Mouse (Mus musculus): ENCODE data around the gene Tspo. TPM values are rescaled to one million over a fixed set of nuclear protein-coding genes. Genes with fewer than 3 reads are reported as not detected.

Tspo gene
- total RNA-seq, 2 experiments from 2014 or later = 78.3 to 85.3 TPM

DNA sequence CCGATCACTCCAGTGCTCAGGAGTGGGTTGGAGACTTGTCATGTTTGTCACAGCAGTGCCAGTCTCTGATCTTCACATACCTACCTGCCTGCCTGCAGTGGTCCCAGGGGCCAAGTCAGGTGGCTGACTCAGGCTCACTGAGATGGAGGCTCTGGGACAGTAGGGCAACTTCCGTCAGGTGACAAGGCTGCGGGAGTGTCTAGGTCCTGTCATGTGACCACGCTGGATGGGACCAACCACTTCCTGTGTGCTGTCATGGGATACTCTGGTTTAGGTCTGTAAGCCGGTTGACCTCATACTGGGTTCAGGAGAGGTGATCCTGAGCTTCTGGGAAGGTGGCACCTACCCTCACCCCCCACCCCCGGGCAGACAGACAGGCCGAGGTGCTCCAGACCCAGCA is 17.4 kb upstream of the Tspo start:
- no peak for DNase-seq

DNA sequence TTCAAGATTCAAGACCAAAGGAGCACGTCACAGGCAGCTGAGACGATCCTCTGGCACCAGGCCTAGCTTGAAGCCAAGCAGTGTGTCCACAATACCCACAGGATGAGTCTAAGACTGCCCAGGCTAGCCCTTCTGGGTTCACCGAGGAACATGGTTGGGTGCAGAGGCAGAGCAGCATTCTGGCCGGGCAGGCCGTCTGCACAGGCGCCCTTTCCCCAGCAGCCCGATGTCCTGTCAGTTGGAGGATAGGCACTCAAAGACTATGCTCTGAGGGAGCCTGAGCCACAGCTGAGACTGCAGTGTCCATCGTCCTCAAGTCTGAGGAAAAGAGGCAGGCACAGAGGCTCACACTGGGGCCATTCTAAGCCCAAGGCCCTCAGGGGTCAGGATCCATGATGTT is 16.2 kb upstream of the Tspo start:
- DNase-seq = no peak

DNA sequence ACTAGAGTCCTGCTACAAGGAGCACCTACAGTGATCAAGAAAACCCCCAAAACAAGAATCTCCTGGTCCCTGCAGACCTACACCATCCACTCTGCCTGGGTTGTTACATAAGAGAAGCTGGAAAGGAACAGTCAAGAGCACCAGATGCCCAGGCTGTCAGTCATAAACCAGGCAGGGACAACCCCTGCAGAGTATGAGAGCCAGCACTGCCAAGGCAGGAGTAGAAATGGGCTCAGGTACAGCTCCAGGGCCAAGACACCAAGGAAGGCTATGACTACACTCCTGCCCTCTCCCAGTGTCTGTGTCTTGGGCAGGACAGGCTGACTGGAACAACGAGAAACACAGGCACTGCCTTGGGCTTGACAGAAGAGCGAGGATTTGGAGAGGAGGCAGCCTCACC is 13.3 kb upstream of the Tspo start:
- DNase-seq = no peak

DNA sequence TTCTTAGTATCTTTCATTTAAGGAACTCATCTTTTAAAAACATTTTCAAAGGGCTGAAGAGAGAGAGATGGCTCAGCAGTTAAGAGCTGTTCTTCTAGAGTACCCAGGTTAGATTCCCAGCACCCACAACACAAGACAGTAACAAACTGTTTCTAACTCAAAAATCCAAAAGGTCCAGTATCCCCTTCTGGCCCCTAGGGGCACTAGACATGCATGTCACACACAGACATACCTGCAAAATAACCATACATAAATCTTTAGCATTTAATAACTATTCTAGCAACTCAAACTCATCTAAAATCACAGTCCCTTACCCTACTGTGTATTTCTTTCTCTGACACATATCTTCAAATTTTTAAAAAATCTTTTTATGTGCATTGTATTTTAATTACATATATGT is 9.6 kb upstream of the Tspo start:
- DNase-seq = no peak

DNA sequence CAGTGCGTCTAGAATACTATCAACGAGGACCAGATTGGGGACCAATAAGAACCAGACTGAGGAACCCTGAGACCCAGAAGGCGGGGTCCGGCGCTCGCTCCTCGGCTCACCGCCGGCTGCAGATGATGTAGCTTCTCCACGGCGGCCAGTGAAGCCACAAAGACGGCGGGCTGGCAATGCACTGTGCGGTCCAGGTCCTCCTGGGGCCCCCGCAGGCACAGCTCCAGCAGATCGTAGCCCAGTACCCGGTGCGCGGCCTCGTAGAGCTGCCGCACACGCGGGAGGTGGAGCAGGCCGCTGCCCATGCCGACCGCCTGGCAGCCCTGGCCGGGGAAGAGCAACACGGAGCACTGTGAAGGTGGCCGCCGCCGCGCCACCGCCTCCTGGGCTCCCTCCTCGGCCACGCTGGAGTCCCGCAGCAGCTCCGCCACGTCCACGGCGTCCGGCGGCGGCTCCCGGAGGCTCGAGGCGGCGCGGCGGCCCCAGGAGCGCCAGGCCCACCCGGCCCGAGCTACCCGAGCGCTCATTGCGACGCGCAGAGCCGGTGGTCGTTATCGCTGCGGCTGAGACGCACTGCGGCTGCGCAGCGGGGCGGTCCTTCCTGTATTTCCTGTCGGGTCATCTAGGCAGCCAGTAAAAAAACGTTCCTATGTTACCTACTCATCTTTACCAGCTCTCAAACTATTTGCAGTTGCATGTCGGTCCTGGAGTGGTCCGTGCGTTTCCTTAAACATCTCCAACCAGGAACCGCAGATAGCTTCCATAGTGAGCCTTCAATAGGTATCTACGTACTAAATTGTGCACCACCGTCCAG is 8.0 kb upstream of the Tspo start:
- peak; percentile 91 for DNase-seq

DNA sequence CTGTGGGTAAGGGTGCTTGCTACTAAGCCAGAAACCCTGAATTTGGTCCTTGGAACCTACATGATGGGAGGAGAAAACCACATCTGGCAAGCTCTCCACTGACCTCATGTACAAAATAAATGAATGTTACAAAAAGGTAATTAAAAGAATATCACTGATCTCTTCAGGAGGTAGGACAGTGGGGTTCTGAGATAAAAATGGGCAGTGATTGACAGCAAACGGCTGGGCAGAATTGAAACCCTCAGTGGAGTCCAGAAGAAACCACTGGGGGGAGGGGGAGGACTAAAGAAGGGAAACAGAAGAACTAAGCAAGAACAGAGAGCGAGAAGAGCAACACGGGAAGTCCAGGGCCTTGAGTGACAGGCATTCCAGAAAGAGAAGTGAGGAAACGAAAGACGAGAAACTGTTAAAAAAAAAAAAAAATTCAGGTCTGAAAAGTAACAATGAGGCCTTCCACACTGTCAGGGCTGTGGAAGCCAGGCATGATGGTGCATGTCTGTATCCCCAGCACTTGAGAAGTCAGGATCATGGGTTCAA is 2.4 kb upstream of the Tspo start:
- DNase-seq = no peak

DNA sequence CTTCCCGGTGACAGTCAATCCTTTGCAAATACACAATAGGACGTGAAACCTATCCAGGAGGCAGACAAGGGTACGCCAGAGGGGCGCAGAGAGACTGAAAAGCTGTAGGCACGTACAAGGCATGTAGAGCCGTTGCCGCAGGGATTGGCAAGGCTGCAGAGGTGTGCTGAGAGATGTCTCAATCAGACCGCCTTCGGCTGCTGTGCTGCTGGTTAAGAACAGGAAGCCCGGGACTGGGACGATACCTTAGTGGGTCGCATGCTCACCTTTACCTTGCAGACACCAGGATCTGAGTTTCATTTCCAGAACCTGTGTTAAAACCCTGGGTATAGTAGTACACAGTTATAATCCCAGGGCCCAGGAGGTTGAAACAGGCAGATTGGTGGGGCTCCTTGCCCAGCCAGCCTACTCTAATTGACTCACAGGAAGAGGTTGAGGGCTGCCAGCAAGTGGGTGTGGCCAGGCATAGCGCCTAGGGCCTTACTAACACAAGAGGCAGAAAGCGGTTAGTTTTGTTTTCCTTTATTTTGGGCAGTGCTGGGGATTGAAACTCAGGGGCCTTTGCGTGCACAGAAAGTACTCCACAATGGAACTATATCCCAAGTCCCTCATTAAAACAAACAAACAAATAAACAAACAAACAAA is 644 bp upstream of the Tspo start:
- DNase-seq = peak; percentile 88

DNA sequence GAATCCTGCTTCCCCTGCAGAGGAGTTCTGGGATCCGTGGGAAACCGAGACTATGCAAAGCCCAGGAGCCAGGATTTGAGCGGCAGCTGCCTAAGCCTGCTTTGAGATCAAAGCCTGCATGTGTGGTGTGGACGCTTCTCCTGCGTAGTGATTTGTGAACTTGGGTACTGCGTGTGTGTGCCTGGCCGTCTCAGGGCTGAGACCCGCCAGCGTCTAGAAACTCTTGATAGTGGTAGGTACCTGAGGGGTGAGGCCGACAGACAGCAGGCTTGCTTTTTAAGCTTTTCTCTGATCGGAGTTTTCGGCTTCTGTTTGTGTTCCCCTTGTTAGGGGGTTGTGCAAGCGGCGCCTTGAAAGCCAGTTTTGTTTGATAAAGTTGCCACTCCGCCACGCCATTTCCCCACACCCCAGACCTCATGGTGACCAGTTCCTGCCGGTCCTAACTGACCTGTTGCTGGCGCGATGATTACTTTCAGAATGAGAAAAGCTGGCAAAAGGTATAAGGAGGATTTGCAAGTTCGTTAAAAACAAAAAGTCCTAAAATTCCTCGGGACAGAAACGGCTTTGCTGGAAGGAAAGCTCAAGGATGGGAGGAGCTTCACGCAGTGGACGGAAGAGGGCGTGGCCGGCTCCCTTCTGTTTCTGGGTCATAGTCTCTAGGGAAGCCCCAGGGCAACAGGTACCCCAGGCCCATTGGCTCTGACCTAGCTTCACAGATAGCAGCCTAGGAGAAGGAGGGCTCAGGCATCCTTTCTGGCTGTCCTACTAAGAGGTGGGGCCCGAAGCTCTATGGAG is 662 bp downstream of the Tspo start:
- peak; percentile 54 for DNase-seq

DNA sequence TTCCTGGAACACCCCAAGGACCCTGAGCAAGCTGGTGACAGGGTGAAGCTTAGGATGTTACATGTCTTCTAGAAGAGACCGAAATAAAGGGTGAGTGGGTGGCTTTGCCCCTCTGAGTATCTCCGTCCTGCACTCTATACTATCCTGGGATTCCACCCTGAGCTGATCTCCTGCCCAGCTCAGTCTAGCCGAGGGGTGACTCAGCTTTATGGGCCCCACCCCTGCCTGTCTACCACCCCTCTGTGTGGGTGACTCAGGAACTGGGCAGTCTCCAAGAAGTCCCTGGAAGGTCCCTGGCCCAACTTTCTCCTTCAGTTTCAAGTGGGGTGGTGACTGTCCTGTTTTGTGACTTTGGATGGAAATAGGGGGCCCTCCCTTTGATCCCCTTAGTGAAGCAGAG is 2.0 kb downstream of the Tspo start:
- DNase-seq = no peak

DNA sequence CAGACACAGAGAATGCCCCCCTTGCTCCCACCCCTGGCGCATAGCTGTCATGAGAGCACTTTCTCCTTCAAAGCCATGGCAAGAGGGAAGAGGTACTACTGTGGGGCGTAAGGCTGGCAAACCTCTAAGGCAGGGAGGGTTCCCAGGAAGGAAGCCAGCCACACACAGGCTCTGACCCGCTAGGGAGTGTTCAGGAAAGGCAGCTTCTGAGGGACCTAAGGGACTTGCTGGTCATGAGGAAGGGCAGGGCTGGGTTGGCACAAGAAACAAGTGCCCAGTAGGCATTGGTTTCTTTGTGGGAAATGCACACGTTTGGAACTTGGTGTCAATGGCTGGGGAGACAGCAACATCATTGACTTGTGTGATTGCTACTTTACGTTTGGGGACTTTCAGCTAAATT is 2.6 kb downstream of the Tspo start:
- no peak for DNase-seq

DNA sequence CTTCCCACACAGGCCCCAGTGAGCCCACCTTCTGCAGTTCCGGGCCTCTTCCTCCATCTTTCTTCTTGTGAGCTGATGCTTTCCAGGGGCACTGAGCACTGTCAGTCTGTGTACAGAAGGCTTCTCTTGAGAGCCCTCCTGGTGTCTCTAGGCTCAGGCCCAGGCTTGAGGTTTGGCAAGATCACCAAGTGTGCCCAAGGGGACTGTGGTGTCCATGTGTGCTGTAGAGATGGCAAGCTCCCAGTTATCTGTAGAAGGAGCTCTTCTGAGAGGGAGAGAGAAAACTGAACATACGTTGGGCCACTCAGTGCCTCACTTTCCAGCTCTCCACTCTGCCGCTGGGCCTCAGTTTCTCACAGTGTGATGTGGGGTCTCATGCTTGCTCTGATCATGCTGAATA is 4.3 kb downstream of the Tspo start:
- no peak for DNase-seq

DNA sequence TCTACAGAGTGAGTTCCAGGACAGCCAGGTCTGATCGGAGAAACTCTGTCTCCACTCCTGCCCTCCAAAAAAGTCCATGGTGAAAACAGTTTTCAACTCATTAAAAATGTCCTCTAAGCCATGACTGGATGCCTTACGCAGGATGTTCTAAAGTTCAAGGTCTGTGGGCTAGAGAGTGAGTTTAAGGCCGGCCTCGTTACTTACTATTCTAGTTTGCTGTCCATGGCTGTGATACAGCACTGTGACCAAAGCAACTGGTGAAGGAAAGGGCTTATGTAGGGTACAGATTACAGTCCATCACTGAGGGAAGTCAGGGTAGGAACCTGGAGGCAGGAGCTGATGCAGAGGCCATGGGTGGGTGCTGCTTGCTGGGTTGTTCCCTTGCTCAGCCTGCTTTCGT is 5.2 kb downstream of the Tspo start:
- no peak for DNase-seq

DNA sequence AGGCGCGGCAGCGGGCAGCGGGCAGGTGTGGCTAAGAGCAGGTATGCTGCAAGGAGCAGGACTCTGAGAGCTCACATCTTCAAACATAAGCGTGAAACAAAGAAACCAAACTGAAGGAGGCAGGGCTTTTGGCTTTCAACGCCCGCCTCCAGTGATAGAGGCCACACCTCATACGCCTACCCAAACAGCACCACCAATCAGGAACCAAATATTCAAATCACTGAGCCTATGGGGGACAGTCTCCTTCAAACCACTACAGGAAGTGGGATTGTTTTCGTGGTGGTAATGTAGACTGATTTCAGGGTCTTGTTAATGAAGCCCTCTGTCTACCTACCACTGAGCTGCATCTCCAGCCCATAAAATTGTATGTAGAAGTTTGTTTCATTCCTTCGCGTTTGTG is 6.3 kb downstream of the Tspo start:
- DNase-seq = no peak

DNA sequence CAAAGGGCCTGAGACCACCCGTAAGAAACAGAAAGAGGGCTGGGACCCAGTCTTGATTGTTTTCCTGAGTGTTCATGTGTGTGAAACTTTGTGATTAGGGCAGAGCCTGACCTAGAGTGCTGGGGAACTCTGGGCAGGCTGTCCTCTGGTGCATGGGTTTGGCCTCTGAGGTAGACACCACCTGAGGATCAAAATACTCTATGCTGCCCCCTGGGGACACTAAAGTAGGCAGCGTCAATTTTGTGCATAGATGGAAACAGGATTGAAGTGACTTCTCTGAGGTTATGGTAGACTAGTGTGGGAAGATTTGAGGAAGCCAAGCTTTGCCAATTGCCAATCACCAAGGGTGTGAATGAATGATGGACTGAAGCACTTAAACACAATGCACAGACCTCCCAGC is 7.2 kb downstream of the Tspo start:
- DNase-seq = no peak

DNA sequence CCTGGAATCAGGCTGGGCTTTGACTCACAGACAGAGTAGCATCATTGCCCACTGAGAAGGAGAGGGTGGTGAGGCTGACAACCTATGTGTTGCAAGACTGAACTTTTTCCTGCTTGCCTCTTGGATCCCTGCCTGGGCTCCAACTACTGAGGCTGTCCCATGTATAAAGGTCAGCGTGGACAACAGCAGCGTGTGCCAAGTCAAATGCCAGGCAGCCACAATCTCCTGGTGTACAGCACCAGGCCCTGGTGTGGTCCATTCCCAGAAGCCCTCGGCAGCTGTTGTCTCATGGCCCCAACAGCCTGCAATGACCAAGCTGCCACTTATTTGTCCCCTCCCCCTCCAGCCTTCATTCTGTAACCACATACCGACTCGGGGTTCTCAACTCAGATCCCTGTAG is 8.2 kb downstream of the Tspo start:
- no peak for DNase-seq

DNA sequence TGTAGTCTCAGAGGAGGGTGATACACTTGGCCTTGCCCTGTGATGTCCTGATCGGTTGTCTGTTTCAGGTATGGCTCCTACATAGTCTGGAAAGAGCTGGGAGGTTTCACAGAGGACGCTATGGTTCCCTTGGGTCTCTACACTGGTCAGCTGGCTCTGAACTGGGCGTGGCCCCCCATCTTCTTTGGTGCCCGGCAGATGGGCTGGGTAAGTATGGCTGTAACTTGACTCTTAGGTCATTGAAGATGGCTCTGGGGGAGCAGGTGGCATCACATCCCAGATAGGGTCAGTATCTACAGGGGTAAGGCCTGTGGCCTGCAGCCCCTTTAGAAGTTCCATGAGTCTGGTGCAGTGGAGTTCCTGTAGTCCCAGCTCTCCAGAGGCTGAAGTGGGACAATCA is 8.7 kb downstream of the Tspo start:
- no peak for DNase-seq

DNA sequence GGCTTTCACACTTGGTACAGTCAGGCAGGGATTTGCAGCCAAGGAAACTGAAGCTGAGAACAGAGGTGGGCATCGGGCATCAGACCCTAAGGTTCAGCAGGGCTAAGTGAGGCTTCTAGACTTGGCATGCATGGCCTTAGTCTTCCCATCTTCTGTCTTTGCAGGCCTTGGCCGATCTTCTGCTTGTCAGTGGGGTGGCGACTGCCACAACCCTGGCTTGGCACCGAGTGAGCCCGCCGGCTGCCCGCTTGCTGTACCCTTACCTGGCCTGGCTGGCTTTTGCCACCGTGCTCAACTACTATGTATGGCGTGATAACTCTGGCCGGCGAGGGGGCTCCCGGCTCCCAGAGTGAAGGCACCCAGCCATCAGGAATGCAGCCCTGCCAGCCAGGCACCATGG is 10.2 kb downstream of the Tspo start:
- DNase-seq = no peak

DNA sequence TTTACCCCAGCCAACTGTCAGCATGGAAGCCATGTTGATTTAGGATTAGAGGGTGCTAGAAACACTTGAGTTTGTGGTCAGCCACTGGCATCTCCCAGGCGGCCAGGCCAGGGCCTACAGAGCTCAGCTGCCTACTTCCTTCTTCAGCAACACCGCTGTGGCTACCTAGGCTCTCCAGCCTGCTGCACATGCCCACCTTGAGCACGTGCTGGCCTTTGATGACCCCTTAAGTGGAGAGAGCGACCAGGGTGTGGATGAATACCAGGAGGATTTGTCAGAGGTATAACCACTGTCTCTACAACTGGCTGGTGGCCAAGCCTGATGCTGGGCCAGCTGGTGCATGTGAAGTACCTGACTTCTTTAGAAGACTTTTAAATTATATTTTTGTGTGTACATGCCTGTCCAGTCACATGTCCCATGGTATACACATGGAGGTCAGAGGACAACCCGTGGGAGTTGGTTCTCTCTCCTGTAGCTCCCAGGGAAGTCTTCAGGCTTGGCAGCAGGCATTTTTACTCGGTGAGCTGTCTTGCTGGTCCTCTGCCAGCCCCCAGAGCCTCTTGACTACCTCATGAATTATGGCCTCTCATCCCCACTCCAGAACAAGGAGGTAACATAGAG is 11.4 kb downstream of the Tspo start:
- no peak for DNase-seq

DNA sequence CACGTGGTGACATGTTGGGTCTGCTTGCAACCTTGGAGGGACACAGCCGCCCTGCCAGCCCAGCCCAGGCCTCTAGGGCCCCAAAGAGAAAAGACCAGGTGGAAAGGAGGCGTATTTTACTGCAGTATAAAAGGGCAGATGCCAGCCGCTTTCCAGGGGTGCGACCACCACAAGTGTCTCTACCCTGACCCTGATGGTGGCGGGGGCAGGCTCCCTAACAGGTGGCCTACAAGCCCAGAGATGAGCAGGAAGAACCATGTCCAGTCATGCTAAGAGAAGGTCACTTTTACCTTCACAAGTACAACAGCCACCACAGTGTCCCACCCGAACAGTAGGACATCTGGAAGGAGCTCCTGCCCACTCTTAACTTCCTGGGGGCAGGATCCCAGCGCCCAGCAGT is 12.2 kb downstream of the Tspo start:
- DNase-seq = no peak

DNA sequence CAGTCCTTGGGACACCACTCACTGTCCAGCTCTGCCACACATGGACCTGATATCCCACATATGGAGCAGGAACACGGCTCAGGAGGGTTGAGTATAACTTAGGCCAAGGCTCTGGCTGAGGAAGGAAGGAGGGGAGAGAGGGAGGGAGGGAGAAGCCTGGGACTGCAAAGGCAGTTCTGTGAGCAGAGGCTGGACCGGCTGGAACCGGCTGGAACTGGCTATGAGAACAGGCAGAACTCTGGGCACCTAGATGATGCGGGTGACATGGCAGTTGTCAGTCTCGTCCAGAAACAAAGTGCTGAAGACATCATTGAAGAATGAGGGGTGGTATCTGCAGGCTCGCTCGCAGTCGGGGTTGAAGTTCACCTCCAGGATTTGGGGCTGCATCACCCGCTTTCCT is 13.3 kb downstream of the Tspo start:
- no peak for DNase-seq

DNA sequence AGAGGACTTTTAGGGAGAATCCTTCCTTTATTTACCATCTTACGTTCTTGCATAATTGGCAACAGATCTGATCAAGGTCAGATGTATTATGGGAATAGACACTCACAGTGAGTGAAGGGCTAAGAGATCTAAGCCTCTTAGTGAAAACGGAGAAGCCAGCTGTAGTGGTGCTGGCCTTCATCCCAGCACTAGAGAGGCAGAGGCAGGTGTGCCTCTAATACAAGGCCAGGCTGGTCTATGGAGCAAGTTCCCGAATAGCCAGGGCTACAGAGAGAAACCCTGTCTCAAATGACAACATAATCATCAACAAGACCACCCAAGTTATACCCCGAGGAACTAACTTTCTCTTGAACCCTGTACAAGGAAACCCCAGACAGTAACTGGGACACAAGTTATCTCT is 19.5 kb downstream of the Tspo start:
- DNase-seq = no peak

DNA sequence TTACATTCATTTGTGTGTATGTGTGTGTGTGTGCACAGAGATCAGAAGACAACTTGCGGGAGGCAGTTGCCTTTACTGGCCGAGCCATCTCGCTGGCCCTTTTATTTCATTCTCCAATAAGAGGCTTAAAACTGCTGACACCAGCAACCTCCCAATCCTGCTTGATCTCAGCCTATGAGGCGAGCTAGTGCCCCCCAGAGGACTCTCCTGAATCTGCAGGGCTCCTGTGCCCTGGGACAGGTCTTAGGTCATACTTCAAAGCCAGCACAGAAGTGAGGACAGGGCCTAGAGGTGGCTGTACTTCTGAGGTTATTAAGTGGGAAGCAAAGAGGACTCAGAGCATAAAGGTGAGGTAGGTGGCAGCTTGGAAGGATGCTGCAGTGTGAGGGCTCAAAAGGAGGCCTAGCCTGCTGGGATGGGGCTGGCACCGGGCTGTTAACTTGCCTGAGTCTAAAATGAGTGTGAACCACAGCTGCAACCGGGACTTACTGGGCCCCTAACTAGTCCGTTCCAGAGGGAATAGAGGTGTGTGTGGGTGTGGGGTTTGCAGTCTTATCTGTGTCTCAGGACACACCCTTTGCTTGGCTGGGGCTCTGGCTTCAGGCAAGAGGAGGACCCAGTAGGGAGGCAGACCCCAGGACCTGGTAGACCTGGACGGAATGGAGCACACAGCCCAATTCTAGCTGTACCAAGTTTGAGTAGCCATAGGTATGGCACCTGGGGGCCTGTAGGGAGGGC is 20.2 kb downstream of the Tspo start:
- peak; percentile 75 for DNase-seq

All from heart, postnatal 4 days (tissue).